17 mouse cellular contexts compared by ENCODE assay signal in the genomic region with DNA sequence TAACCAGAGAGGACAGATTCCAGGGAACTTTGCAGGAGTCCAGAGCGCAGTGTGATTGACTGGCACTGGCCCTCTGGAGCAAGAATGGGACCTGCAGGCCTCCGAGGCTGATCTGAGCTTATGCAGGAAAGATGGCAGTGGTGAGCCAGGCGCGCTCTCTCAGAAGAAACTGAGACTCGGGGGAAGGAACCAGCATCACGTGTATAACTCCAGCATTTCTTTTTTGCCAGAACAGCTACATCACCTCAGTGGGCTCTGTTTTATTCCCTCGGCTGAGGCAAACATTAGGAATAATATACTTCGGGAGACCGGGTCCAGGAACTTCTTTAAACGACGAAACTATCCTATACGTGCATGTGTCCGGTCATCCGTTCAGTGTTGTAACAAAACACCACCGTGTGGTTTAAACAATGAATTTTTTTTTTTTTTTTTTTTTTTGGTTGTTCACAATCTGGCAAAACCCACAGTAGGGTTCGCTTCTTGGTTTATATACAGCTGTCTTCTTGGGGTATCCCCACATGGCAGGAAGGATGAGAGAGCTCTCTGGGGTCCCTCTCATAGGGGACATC. TPM values are rescaled to one million over a fixed set of nuclear protein-coding genes. Genes with fewer than 3 reads are reported as not detected.
A peak's percentile ranks its signal among the peaks of the same experiment; 100 is the strongest.
DNase-seq lines count a peak whose midpoint lies in the region; ATAC-seq lines count a peak whose summit lies in the region.
"Had no signal": no experiment of that assay in that cellular context is flagged by ENCODE, and none has a peak within 500 bp of the region (broad histone marks: within the 10 kb centered on the region; RNA-seq: fewer than 3 reads in every experiment).

No protein-coding gene starts in this region.

- 0 out of 2 replicates have a peak overlapping the region, but pooled peaks have one; percentile 0 for H3K4me2 ChIP-seq in hindbrain, embryonic 15.5 days
- no peak overlapping the region for H3K4me2 ChIP-seq in hindbrain, embryonic 13.5 days
- H3K4me2 ChIP-seq in midbrain, embryonic 14.5 days (ENCODE audit: low read length) = no peak overlapping the region
- H3K4me2 ChIP-seq: intestine, embryonic 15.5 days; limb, embryonic 12.5 days; neural tube, embryonic 12.5 days had no signal

- H3K36me3 ChIP-seq in hindbrain, embryonic 15.5 days = no peaks in the 10 kb centered on the region
- no peaks in the 10 kb centered on the region for H3K36me3 ChIP-seq in hindbrain, embryonic 13.5 days
- H3K36me3 ChIP-seq in midbrain, embryonic 14.5 days (ENCODE audit: control insufficient read depth, insufficient read depth, low read length) = no peaks in the 10 kb centered on the region
- no peaks in the 10 kb centered on the region for H3K36me3 ChIP-seq in midbrain, embryonic 10.5 days
- H3K36me3 ChIP-seq: intestine, embryonic 15.5 days; limb, embryonic 12.5 days; neural tube, embryonic 12.5 days had no signal

- peaks cover 9% of the 10 kb centered on the region; the same call in 1 of the 2 replicates for H3K27me3 ChIP-seq in hindbrain, embryonic 15.5 days
- peaks cover 45% of the 10 kb centered on the region for H3K27me3 ChIP-seq in hindbrain, embryonic 13.5 days
- peaks cover 10% of the 10 kb centered on the region for H3K27me3 ChIP-seq in midbrain, embryonic 14.5 days (ENCODE audit: control insufficient read depth, insufficient read depth, low read length)
- H3K27me3 ChIP-seq in midbrain, embryonic 10.5 days (ENCODE audit: low read depth, poor library complexity, severe bottlenecking) = peaks cover 58% of the 10 kb centered on the region
- H3K27me3 ChIP-seq: intestine, embryonic 15.5 days; Patski had no signal

- no peak overlapping the region for H3K27ac ChIP-seq in hindbrain, embryonic 15.5 days (replicated peaks)
- H3K27ac ChIP-seq in hindbrain, embryonic 13.5 days = no peak overlapping the region
- no peak overlapping the region for H3K27ac ChIP-seq in midbrain, embryonic 14.5 days (replicated peaks; ENCODE audit: low read depth, low read length)
- H3K27ac ChIP-seq in midbrain, embryonic 10.5 days (replicated peaks) = no peak overlapping the region
- H3K27ac ChIP-seq: intestine, embryonic 15.5 days; limb, embryonic 12.5 days; neural tube, embryonic 12.5 days had no signal

- no peak overlapping the region for H3K9ac ChIP-seq in hindbrain, embryonic 15.5 days
- H3K9ac ChIP-seq in hindbrain, embryonic 13.5 days = no peak overlapping the region
- no peak overlapping the region for H3K9ac ChIP-seq in midbrain, embryonic 14.5 days (replicated peaks; ENCODE audit: low read length)
- H3K9ac ChIP-seq: intestine, embryonic 15.5 days; limb, embryonic 12.5 days; neural tube, embryonic 12.5 days had no signal

- no peak overlapping the region for H3K4me3 ChIP-seq in hindbrain, embryonic 15.5 days
- H3K4me3 ChIP-seq in hindbrain, embryonic 13.5 days = no peak overlapping the region
- no peak overlapping the region for H3K4me3 ChIP-seq in midbrain, embryonic 14.5 days (replicated peaks; ENCODE audit: low read depth, low read length)
- H3K4me3 ChIP-seq in midbrain, embryonic 10.5 days = no peak overlapping the region
- H3K4me3 ChIP-seq: erythroblast, embryonic 14.5 days; intestine, embryonic 15.5 days; limb, embryonic 12.5 days; neural tube, embryonic 12.5 days had no signal

- no peaks in the 10 kb centered on the region for H3K9me3 ChIP-seq in hindbrain, embryonic 15.5 days
- H3K9me3 ChIP-seq in hindbrain, embryonic 13.5 days = no peaks in the 10 kb centered on the region
- H3K9me3 ChIP-seq in midbrain, embryonic 14.5 days (ENCODE audit: control insufficient read depth, low read length) = no peaks in the 10 kb centered on the region
- H3K9me3 ChIP-seq in midbrain, embryonic 10.5 days (replicated peaks) = no peaks in the 10 kb centered on the region
- H3K9me3 ChIP-seq: intestine, embryonic 15.5 days; limb, embryonic 12.5 days; neural tube, embryonic 12.5 days had no signal

- ATAC-seq in frontal cortex, adult (ENCODE audit: low TSS enrichment) = peak; percentile 25
- no peak for ATAC-seq in hindbrain, embryonic 15.5 days (ENCODE audit: low FRiP score, low read depth)
- no peak for ATAC-seq in hindbrain, embryonic 13.5 days (ENCODE audit: low FRiP score)
- no peak for ATAC-seq in midbrain, embryonic 14.5 days (ENCODE audit: low FRiP score, low TSS enrichment)
- ATAC-seq: intestine, embryonic 15.5 days; Patski had no signal

- DNase-seq in frontal cortex, adult 2 months (ENCODE audit: extremely low spot score in 1 of 2, low spot score in 1 of 2) = no peak
- peak; percentile 24 for DNase-seq in midbrain, embryonic 14.5 days
- DNase-seq in midbrain, embryonic 10.5 days (ENCODE audit: low spot score) = no peak
- no peak for DNase-seq in retina, postnatal 1 day
- no peak for DNase-seq in right cerebral cortex, postnatal 25 days
- DNase-seq: adrenal gland, adult 2 months; cerebellum, postnatal 14 days; lung, adult 18-20 months; thymus, adult 18-20 months had no signal

- H3K4me1 ChIP-seq in hindbrain, embryonic 15.5 days (replicated peaks) = peaks cover 19% of the 10 kb centered on the region
- peaks cover 15% of the 10 kb centered on the region for H3K4me1 ChIP-seq in hindbrain, embryonic 13.5 days (replicated peaks)
- no peaks in the 10 kb centered on the region for H3K4me1 ChIP-seq in midbrain, embryonic 14.5 days (ENCODE audit: control insufficient read depth, insufficient read depth, low read length)
- peaks cover 19% of the 10 kb centered on the region for H3K4me1 ChIP-seq in midbrain, embryonic 10.5 days

- WGBS in hindbrain, embryonic 15.5 days = 35% methylated on average over 16 of the region's 16 CpGs
- 43% methylated on average over 16 of the region's 16 CpGs for WGBS in hindbrain, embryonic 13.5 days
- WGBS in midbrain, embryonic 14.5 days = 40% methylated on average over 16 of the region's 16 CpGs
- 52% methylated on average over 16 of the region's 16 CpGs for WGBS in midbrain, embryonic 10.5 days

RNA-seq across cellular contexts. Expression of a gene that starts 4.0 kb away (rescaled TPM):
- 129 and 134 TPM in 2 replicates for polyA plus RNA-seq in frontal cortex, adult 2 months (2012; rRNA removed)
- 102 TPM in 2 replicates for polyA plus RNA-seq in hindbrain, embryonic 15.5 days (2015; fragmentation: Nextera tagmentation; extraction: Ambion mirVana)
- 103 and 105 TPM in 2 replicates for polyA plus RNA-seq in hindbrain, embryonic 13.5 days (2015; fragmentation: Nextera tagmentation; extraction: Ambion mirVana)
- polyA plus RNA-seq in midbrain, embryonic 14.5 days (2014; fragmentation: Nextera tagmentation; extraction: Ambion mirVana) = 95.6 and 106 TPM in 2 replicates
- 104 and 113 TPM in 2 replicates for polyA plus RNA-seq in midbrain, embryonic 10.5 days (2016; fragmentation: Nextera tagmentation; extraction: Ambion mirVana)

RNA-seq across cellular contexts. Expression of a gene that starts 37.5 kb away (rescaled TPM):
- 291 and 354 TPM in 2 replicates for polyA plus RNA-seq in frontal cortex, adult 2 months (2012; rRNA removed)
- 11.2 and 14.2 TPM in 2 replicates for polyA plus RNA-seq in hindbrain, embryonic 15.5 days (2015; fragmentation: Nextera tagmentation; extraction: Ambion mirVana)
- polyA plus RNA-seq in hindbrain, embryonic 13.5 days (2015; fragmentation: Nextera tagmentation; extraction: Ambion mirVana) = 12.4 and 13.0 TPM in 2 replicates
- 6.6 and 6.9 TPM in 2 replicates for polyA plus RNA-seq in midbrain, embryonic 14.5 days (2014; fragmentation: Nextera tagmentation; extraction: Ambion mirVana)
- polyA plus RNA-seq in midbrain, embryonic 10.5 days (2016; fragmentation: Nextera tagmentation; extraction: Ambion mirVana) = 1.2 and 1.3 TPM in 2 replicates
- polyA plus RNA-seq: erythroblast, embryonic 14.5 days had no signal

RNA-seq across cellular contexts. Expression of a gene that starts 41.1 kb away (rescaled TPM):
- 177 and 178 TPM in 2 replicates for polyA plus RNA-seq in frontal cortex, adult 2 months (2012; rRNA removed)
- polyA plus RNA-seq in hindbrain, embryonic 15.5 days (2015; fragmentation: Nextera tagmentation; extraction: Ambion mirVana) = 187 and 218 TPM in 2 replicates
- polyA plus RNA-seq in hindbrain, embryonic 13.5 days (2015; fragmentation: Nextera tagmentation; extraction: Ambion mirVana) = 156 and 160 TPM in 2 replicates
- 96.5 and 122 TPM in 2 replicates for polyA plus RNA-seq in midbrain, embryonic 14.5 days (2014; fragmentation: Nextera tagmentation; extraction: Ambion mirVana)
- 133 and 134 TPM in 2 replicates for polyA plus RNA-seq in midbrain, embryonic 10.5 days (2016; fragmentation: Nextera tagmentation; extraction: Ambion mirVana)

RNA-seq across cellular contexts. Expression of a gene that starts 47.8 kb away (rescaled TPM):
- polyA plus RNA-seq in frontal cortex, adult 2 months (2012; rRNA removed) = 29.4 and 34.3 TPM in 2 replicates
- polyA plus RNA-seq in hindbrain, embryonic 15.5 days (2015; fragmentation: Nextera tagmentation; extraction: Ambion mirVana) = 57.3 and 59.3 TPM in 2 replicates
- polyA plus RNA-seq in hindbrain, embryonic 13.5 days (2015; fragmentation: Nextera tagmentation; extraction: Ambion mirVana) = 53.1 and 56.5 TPM in 2 replicates
- 49.6 and 50.0 TPM in 2 replicates for polyA plus RNA-seq in midbrain, embryonic 14.5 days (2014; fragmentation: Nextera tagmentation; extraction: Ambion mirVana)
- 57.3 and 61.1 TPM in 2 replicates for polyA plus RNA-seq in midbrain, embryonic 10.5 days (2016; fragmentation: Nextera tagmentation; extraction: Ambion mirVana)

Comparison
In these comparisons a context has a peak if more than half of its experiments do, and no peak if none do; other contexts are left out.
1. RNA of a gene that starts 37.5 kb away (polyA plus RNA-seq): 291 to 354 TPM in frontal cortex, adult 2 months; 11.2 to 14.2 TPM in hindbrain, embryonic 15.5 days, 12.4 to 13.0 TPM in hindbrain, embryonic 13.5 days, 6.6 to 6.9 TPM in midbrain, embryonic 14.5 days and 1.2 to 1.3 TPM in midbrain, embryonic 10.5 days; every median in the first group is over 10 times any median in the second.